Mouse (Mus musculus) hematopoietic stem cell, adult 5-6 weeks (primary cell): ENCODE data around the gene Mgrn1. TPM values are rescaled to one million over a fixed set of nuclear protein-coding genes. Genes with fewer than 3 reads are reported as not detected.

Experiments
- ATAC-seq, 2 experiments: fragments of 125-278 bp in 1 of 2; replicated peaks in 1 of 2; 2 replicates each; pipeline ENCODE4 v1.8.0; 2016 to 2017; ENCODE audit warnings: inconsistent platforms in 2 of 2, mild to moderate bottlenecking in 2 of 2, moderate number of reproducible peaks in 2 of 2, low read depth in 1 of 2, moderate TSS enrichment in 1 of 2; ENCODE audit not compliant: low FRiP score in 2 of 2, poor library complexity in 2 of 2, severe bottlenecking in 2 of 2, insufficient read depth in 1 of 2, low TSS enrichment in 1 of 2
- total RNA-seq: library from RNA; stranded (forward); fragments of 172-1452, 232-1000 nt; gene quantifications from 2 replicates; pipeline ENCODE4 v1.2.3, GENCODE M21; 2017

Gene Mgrn1
- 16.5 and 26.0 TPM in 2 replicates for total RNA-seq

- peak; percentile 61 to 73 for ATAC-seq
Observed at GRCm38 (mm10) chr16:4885760-4886689, at the start of gene Mgrn1. Gene Mgrn1 (plus strand): TSS chr16:4886249.

- no peak for ATAC-seq
Observed at GRCm38 (mm10) chr16:4837631-4838030, 48.4 kb upstream of the Mgrn1 start.

DNA sequence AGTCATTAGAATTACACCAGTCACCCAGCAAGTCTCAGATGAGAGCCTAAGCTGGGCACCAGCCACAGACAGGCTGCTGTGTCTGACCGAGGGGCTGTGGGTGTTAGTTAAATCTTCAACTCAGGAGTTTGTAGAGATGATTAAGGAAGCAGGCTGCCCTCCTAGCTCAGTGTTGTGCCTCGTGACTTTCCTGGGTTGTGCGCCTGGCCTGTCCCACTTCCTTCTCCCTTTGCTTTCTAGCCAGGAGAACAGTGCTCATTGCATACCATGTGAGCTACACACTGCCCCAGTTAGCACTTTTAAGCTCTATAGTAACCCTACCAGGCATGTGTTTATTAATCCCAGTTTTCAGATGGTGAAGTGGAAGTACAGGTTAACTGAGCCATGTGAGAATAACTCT, 46.5 kb upstream of the Mgrn1 start:
- ATAC-seq, result no peak

GRCm38 (mm10) chr16:4840231-4840630, 45.8 kb upstream of the Mgrn1 start:
- ATAC-seq, result no peak

DNA sequence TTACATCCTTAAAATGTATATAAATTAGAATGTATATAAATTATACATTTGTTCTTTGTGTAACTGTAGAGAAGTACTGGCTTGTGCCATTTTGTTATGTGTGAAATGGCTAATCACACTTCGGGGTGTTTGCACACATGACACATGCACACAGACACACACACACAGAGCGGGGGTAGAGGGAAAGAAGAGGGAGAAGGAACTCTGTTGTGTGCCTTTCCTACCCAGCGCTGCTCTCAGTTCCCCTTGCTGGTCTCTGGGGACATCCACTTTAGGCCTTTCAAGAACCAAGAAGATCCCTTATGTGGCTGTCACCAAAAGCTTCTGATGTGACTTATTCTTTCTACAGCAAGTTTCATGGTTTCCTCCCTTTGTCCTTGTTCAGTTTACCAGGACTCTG, 39.0 kb upstream of the Mgrn1 start:
- no peak for ATAC-seq

GRCm38 (mm10) chr16:4848090-4848489, 38.0 kb upstream of the Mgrn1 start:
- ATAC-seq, result no peak

GRCm38 (mm10) chr16:4850361-4850760, 35.7 kb upstream of the Mgrn1 start:
- ATAC-seq, result no peak

- no peak for ATAC-seq
Observed at GRCm38 (mm10) chr16:4850938-4851628, 35.0 kb upstream of the Mgrn1 start.

DNA sequence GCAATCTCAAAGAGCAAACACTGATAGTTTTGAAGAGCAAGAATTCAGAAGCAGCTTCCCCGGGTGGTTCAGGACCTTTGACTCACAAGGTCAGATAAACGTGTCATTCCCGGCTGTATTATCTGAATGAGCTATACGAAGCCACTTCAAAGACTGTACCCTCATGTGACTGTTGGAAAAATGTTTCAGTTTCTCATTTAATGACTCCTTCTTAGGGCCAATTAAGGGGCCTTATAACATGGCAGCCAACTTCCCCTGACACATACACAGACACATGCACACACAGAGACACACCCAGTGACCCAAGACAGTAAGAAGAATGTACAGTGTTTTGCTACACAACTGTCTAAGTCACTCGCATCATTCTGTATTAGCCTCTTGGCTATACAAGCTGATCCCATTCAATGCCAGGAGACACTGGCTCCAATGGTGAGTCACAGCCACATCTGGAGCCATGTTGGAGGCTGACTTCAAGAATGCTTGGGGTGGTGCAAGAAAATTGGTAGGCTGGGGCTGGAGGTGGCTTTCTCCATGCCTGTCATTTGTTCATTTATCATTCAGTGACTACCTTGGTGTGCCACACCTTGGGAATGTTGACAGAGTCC, 30.9 kb upstream of the Mgrn1 start:
- ATAC-seq, result no peak

DNA sequence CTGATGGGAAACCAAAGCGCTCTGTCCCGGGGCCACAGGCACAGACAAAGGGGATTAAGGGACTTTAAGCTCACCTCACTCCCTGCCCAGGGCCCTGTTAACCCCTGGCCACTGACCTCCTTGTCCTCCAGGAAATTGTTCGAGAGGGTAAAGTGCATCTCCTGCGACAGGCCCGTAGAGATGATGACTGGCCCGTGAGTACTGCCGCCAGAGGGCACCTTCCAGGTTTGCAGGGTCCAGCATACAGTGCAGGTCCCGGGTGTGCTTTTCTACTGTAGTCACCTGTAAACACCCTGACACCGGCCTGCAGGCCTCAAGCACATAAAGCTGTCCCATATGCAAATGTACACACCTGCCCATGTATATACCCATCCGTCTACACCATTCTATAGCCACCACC, 24.7 kb upstream of the Mgrn1 start:
- no peak for ATAC-seq

DNA sequence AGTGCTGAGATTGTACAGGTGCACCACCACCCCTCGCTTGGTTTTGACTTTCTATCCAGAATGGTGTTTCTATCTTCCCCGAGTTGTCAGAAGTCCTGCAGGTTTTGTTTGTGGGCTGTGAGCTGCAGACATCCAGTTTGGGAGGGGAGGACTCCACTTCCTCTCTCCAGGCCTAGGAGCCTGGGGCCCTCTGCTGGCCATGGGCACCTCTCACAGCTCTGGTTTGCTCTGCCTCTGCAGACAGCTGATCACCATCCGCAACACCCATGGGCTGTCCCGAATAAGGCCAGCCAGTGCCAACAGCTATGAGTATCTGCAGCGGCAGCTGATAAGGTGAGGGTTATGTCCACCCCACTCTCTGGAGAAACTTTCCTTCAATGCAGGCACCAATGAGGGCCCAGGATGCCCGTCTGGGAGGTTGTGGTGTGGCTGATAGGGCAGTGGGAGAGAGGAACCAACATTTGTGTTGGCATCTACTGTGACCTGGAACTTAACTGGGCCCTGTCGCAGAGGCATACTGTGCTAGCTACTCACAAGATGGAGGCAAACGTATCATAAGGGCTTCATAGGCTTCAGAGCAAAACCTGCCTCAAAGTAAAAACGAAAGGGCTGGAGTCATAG, 23.1 kb upstream of the Mgrn1 start:
- peak; percentile 95 to 96 for ATAC-seq

DNA sequence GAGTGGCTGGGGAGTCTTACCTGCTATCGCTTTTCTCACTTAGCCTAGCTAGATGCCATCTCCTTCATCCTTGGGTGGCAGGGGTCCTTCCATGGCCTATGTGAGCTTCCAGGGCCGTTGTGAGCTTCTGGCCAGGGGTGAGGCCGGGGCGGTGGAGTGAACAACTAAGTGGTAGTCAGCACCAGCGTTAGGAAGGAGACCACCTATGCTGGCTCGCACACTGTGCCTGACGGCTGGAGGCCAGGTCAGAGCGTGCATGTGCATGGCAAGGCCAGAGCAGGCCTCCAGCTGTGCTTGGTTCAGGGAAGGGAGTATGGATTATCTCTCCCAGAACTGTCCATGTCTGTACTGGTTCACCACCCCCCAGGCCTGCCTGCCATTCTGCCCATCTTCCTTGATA, 22.3 kb upstream of the Mgrn1 start:
- ATAC-seq, result no peak

DNA sequence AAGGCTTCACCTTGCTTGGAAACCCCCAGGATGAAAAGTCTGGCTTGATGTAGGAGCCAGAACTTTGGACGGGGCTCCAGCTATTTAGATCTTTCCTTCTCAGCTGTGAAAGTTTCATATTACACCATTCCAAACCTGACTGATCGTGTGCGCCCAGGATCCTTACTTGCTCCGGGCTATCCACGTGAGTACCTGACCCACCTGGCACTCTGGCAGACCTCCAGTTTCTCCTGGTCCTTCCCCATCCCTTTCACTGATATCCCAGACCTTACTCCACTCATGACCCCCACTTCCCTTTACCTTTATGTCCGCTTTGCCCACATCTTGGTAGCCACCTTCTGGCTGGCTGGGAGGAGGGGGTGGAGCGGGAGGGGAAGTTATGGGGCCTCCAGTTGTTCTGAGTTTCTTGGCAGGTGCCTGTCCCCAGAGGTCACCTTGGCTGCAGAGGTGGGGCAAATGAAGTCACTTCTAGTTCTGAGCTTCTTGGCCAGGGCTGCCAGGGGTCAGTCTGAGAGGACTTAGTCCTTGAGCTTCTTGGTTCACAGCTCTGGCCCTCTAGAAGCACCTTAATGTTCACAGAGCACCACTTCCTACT, 19.9 kb upstream of the Mgrn1 start:
- ATAC-seq, result no peak

DNA sequence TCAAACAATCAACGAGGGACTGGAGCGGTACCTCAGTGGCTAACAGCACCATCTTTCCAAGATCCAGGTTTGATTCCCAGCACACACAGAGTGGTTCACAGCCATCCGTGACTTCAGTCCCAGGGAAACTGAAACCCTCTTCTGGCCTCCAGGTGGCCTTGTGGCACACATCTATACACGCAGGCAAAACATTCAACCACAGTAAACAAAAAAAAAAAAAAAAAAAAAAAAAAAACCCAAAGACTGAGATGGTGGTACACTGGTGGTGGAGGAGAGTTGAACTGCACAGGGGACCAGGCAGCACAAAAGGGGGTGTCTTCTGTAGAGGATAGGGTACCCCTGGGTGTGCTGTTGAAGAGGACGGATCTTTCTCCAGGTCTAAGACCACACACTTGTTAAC, 15.6 kb upstream of the Mgrn1 start:
- no peak for ATAC-seq

DNA sequence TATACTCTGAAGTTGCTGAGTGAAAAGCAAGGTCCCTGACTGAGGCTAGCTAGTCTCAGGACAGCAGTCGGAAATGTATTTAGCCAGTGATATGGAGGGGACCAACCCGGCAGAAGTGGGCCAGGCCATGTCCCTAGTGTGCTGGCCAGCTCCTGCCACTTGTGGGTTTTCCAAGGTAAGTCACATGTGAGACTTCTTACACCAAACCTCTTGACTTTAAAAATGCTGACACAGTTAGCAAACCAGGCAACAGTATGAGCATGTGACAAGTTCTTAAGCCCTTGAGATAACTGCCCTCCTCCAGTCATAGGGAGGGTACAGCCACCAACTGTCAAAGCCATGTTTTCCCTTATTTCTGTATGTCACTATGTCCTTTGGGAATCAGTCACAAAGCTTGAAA, 14.1 kb upstream of the Mgrn1 start:
- no peak for ATAC-seq

DNA sequence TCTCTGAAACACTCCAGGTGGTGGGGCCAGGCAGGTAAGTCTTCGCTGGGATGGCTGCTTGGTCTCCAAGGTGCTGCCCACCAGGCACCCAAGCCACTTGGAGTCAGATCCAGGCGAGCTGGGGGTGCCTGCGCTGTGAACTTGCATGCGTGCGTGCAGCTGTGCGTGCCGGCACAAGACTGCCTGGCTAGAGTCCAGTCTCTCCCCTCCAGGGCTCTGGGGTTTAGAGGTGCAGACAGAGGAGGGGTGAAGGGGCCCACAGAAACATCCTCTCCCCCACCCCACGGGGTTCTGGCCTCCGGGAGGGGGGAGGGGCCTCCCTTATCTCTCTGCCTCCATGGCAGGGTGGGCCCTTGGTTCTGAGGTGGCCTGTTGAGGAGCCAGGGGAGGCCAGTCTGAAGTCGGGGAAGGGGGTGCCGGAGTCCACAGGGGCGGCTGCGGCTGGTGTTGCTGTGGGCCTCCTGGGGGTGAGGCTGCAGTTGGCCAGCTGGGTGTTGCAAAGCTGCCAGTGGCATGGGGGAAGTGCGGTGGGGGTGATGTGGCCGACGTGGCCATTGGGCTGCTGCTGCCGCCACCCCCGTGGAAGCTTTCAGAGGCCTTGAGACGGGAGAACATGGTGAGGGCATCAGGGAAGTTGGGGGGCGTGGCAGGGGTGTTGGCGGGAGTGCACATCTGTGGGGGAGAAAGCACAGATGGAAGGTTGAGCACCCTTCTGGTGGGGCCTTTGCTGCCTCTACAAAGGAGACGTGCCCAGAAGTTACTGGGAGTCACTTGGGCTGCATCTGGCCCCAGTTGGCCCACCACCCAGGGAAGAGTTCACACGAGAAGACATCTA, 10.6 kb upstream of the Mgrn1 start:
- ATAC-seq, result no peak
